Mouse (Mus musculus): ENCODE results near the gene Lrrc37a.

DNA sequence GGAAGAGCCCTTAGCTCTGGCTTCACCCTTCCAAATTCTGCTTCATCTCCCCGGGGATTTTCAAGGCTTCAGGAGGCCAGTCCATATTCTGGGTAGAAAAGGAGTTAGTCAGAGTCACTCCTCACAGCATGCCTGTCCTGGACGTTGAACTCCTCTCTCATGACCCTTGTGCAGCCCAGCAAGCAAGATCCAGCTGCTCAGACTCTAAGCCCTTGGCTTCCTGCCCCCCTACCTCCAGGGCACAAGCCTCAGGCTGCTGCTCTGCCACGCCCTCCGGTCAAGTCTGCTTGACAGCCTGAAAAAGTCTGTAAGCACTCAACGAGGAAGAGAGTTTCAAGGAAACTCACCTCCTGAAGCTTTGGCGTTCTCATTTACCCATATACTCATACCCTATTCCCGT lies 97.8 kb downstream of the Lrrc37a start:
- no peak for TF ChIP-seq POLR2A (IDR thresholded peaks at IDR 0.05; ENCODE audit: insufficient read depth, low read depth, low read length)
- no peak for TF ChIP-seq CTCF (IDR thresholded peaks at IDR 0.05)
